Mouse (Mus musculus) liver, embryonic 13.5 days (tissue): Measurements from ENCODE around the gene Plcb1. TPM values are rescaled to one million over a fixed set of nuclear protein-coding genes. Genes with fewer than 3 reads are reported as not detected.
A peak's percentile ranks its signal among the peaks of the same experiment; 100 is the strongest.

Experiments
- ATAC-seq: fragments of 200-750 bp; cut with Nextera tagmentation; 2 replicates; pipeline ENCODE4 v1.8.0; 2017; ENCODE audit warnings: low read depth, mild to moderate bottlenecking, moderate number of reproducible peaks, moderate library complexity
- DNase-seq: peaks from one replicate; pipeline ENCODE4 v3.0.0; 2022
- H3K27ac ChIP-seq: fragments of 300-500 bp; sonication (generic); 2 replicates; pipeline ENCODE4 v1.5.1; 2015; ENCODE audit warnings: moderate library complexity, mild to moderate bottlenecking, inconsistent platforms
- H3K27me3 ChIP-seq: fragments of 300-500 bp; sonication (generic); 2 replicates; pipeline ENCODE4 v1.6.1; 2015; ENCODE audit warnings: mild to moderate bottlenecking, inconsistent platforms
- H3K36me3 ChIP-seq: fragments of 300-500 bp; sonication (generic); 2 replicates; pipeline ENCODE4 v1.6.1; 2015; ENCODE audit warnings: mild to moderate bottlenecking, inconsistent platforms
- H3K4me1 ChIP-seq: fragments of 300-500 bp; sonication (generic); replicated peaks from 2 replicates; pipeline ENCODE4 v1.6.1; 2015; ENCODE audit warnings: inconsistent platforms
- H3K4me2 ChIP-seq: fragments of 300-500 bp; sonication (generic); 2 replicates; pipeline ENCODE4 v1.6.1; 2015; ENCODE audit warnings: inconsistent platforms, mild to moderate bottlenecking, moderate library complexity
- H3K4me3 ChIP-seq: fragments of 300-500 bp; sonication (generic); replicated peaks from 2 replicates; pipeline ENCODE4 v1.5.1; 2015; ENCODE audit warnings: mild to moderate bottlenecking, inconsistent platforms
- H3K9ac ChIP-seq: fragments of 300-500 bp; sonication (generic); 2 replicates; pipeline ENCODE4 v1.6.1; 2015; ENCODE audit warnings: mild to moderate bottlenecking, inconsistent platforms
- H3K9me3 ChIP-seq: fragments of 300-500 bp; sonication (generic); replicated peaks from 2 replicates; pipeline ENCODE4 v1.6.1; 2016; ENCODE audit warnings: inconsistent platforms
- WGBS: fragments of 180-500 bp; shearing (Covaris S2); methylation state at CpG from one replicate; pipeline ENCODE4 v1.1.7; 2015; ENCODE audit not compliant: insufficient replicate concordance; 5-methylcytosine and 5-hydroxymethylcytosine counted together
- polyA plus RNA-seq: library from polyadenylated mRNA; unstranded; fragments of >200 nt; fragmentation: Nextera tagmentation; extraction: Ambion mirVana; gene quantifications from 2 replicates; pipeline ENCODE4 v1.2.1, GENCODE M21; 2015

The Plcb1 gene
- polyA plus RNA-seq, 1 experiment from 2014 or later = 2.4 TPM

DNA sequence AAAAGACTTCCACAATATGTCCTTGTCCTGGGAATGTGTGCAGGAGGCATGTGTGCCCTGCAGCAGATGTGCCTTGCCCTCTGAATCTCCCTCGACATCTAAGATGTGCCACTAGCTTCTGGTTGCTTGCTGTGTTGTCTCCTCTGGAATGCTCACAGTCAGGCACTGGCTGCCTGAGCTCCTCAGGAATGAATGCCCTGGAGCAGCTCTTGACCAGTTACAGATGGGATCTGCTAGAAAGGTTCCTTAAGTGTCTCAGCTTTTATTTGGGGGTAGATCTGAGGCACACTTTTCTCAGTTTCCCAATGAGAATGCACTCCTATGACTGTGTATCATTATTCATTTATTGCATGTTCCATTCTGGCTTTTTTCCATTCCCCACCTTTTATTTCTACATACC, 151.8 kb downstream of the Plcb1 start:
- Histone ChIP-seq H3K4me2 (no peak overlapping the region), H3K4me3 (no peak overlapping the region), H3K36me3 (no peaks in the 10 kb centered on the region), H3K9me3 (no peaks in the 10 kb centered on the region), H3K9ac (no peak overlapping the region), H3K4me1 (no peaks in the 10 kb centered on the region), H3K27me3 (no peaks in the 10 kb centered on the region), H3K27ac (no peak overlapping the region)
- DNase-seq (no peak), ATAC-seq (no peak)
- WGBS = 28% methylated on average over 1 of the region's 1 CpGs

DNA sequence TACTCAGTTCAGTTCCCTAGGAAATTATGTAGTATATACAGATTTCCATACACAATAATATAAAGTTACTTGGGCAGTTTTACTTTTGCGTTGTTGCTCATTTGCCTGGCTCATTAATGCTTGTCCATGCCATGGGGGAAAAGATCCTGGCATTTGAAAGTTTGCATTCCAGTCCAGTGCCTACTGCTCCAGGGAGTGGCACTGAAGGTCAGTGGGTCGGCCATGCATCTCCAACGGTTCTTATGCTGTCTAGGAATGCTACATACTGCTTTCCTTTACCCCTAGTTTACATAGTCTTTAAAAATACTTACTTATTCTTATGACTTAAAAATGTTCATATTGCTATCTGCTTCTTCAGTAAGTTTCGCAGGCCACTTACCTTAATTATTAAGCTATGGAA, 156.2 kb downstream of the Plcb1 start:
- no peaks in the 10 kb centered on the region for H3K27me3 ChIP-seq
- 68% methylated on average over 4 of the region's 4 CpGs for WGBS
- H3K9me3 ChIP-seq = no peaks in the 10 kb centered on the region
- H3K4me3 ChIP-seq = no peak overlapping the region
- no peak overlapping the region for H3K27ac ChIP-seq
- no peak overlapping the region for H3K9ac ChIP-seq
- DNase-seq (no peak), ATAC-seq (no peak)
- 0 out of 2 replicates have a peak, but pooled peaks cover 3% of the 10 kb centered on the region for H3K4me1 ChIP-seq
- no peak overlapping the region for H3K4me2 ChIP-seq
- H3K36me3 ChIP-seq = no peaks in the 10 kb centered on the region

DNA sequence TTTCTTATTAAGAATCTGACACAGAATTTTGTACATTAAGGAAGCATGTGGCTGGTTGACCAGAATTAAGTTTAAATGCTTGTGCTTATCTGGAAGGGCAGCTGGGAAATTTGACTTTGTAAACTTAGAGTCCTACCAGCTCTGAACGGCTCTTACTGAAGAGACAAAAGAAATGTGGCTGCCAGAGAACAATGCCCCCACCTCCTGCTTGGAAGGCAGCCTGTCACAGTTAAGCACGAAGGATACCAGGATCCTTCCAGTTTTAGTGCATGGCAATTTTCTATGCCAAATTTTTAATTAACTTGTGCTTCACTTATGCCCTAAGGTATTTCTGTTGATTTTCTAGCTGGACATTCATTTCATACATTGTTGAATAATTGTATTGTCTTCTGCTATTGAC, 157.1 kb downstream of the Plcb1 start:
- 41% methylated on average over 2 of the region's 2 CpGs for WGBS
- Histone ChIP-seq H3K4me2 (no peak overlapping the region), H3K27me3 (no peaks in the 10 kb centered on the region), H3K9ac (no peak overlapping the region), H3K27ac (no peak overlapping the region), H3K9me3 (no peaks in the 10 kb centered on the region), H3K4me1 (0 out of 2 replicates have a peak, but pooled peaks cover 3% of the 10 kb centered on the region), H3K36me3 (no peaks in the 10 kb centered on the region), H3K4me3 (no peak overlapping the region)
- ATAC-seq = no peak
- DNase-seq = no peak

DNA sequence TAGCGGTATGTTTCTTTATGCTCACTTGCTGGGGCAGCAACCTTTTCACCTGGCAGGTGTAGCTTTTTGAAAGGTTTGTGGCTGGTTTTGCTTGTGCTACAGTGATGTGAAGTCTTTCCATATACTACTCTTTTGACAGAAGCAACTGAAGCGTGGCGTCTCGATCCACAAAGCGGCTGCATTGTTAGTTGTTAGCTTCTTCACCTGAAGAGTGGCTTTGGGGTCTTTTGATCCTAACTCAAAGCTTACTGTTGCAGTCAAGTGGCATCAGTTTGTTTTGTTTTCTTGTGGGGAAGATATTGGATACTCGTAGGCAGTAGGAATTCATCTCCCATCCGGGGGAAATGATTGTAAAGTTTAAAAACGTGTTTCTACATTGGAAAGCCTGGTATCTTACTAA, 160.5 kb downstream of the Plcb1 start:
- DNase-seq (no peak), ATAC-seq (no peak)
- Histone ChIP-seq H3K4me3 (no peak overlapping the region), H3K9ac (no peak overlapping the region), H3K36me3 (no peaks in the 10 kb centered on the region), H3K9me3 (no peaks in the 10 kb centered on the region), H3K4me2 (no peak overlapping the region), H3K27me3 (no peaks in the 10 kb centered on the region), H3K4me1 (0 out of 2 replicates have a peak, but pooled peaks cover 3% of the 10 kb centered on the region), H3K27ac (no peak overlapping the region)
- 73% methylated on average over 8 of the region's 8 CpGs for WGBS

DNA sequence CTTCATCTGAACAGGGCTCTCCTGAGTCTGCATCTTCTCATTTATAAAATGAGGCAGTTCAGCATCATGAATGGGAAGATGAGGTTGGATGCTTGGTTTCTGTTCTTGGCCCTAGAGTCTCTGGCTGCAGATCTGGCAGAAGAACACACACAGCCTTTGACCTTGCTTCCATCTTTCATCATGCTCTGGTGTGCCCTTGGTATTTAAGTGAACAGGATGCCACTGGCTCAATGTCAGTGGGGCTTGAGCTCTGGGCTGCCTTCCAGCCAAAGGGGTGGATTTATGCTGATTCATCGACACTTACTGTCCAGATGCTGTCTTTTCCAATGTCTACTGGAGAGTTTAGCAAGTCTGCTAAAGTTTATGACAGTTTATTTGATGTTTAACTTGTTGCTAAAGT, 161.0 kb downstream of the Plcb1 start:
- no peaks in the 10 kb centered on the region for H3K9me3 ChIP-seq
- H3K27me3 ChIP-seq = no peaks in the 10 kb centered on the region
- no peak for DNase-seq
- 0 out of 2 replicates have a peak, but pooled peaks cover 3% of the 10 kb centered on the region for H3K4me1 ChIP-seq
- H3K4me3 ChIP-seq = no peak overlapping the region
- whole genome bisulfite sequencing = 72% methylated on average over 1 of the region's 1 CpGs
- ATAC-seq = no peak
- no peak overlapping the region for H3K27ac ChIP-seq
- no peak overlapping the region for H3K4me2 ChIP-seq
- H3K9ac ChIP-seq = no peak overlapping the region
- H3K36me3 ChIP-seq = no peaks in the 10 kb centered on the region

DNA sequence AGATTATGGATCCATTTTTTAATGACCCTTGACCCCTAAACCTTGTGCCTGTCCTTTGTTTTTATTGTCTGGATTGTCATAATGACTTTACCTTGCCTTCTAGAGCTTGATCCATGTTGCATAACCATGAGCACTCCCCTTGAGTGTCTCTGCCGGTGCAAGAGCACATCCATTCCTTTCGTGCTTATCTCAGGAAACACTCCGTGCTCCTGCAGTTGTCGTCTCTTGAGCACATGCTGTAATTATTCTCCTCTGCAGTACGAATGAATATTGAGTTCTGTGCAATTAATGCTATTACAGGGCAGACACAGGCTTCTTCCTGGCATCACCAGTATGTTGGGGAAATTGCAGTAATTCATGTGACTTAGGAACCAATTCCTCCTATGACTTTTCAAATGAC, 166.2 kb downstream of the Plcb1 start:
- Histone ChIP-seq H3K36me3 (no peaks in the 10 kb centered on the region), H3K9me3 (no peaks in the 10 kb centered on the region), H3K4me3 (no peak overlapping the region), H3K9ac (no peak overlapping the region), H3K27me3 (no peaks in the 10 kb centered on the region), H3K4me1 (no peaks in the 10 kb centered on the region), H3K4me2 (no peak overlapping the region), H3K27ac (no peak overlapping the region)
- 26% methylated on average over 5 of the region's 5 CpGs for WGBS
- no peak for DNase-seq
- no peak for ATAC-seq

DNA sequence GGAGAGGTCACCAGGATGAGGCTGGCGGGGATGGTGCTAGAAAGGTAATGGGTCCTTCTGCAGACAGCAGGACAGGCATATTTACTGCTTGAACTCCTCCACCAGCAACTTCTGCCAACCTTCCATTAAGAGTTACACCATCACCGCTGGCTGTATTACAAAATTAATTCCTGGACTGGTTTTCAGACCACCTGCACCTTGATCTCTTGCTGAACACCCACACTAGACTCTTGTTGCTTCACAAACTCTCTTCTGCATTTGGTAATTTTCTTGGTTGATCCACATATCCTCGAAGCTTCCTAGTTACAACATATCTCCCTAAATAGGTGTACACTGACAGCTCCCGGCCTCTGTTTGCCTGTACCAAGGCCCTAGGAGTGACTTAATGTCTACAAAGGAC, 170.6 kb downstream of the Plcb1 start:
- no peaks in the 10 kb centered on the region for H3K9me3 ChIP-seq
- no peaks in the 10 kb centered on the region for H3K36me3 ChIP-seq
- H3K4me2 ChIP-seq = no peak overlapping the region
- ATAC-seq (no peak), DNase-seq (no peak)
- no peak overlapping the region for H3K9ac ChIP-seq
- H3K27ac ChIP-seq = no peak overlapping the region
- H3K4me1 ChIP-seq = no peaks in the 10 kb centered on the region
- 67% methylated on average over 4 of the region's 4 CpGs for WGBS
- no peaks in the 10 kb centered on the region for H3K27me3 ChIP-seq
- H3K4me3 ChIP-seq = no peak overlapping the region

DNA sequence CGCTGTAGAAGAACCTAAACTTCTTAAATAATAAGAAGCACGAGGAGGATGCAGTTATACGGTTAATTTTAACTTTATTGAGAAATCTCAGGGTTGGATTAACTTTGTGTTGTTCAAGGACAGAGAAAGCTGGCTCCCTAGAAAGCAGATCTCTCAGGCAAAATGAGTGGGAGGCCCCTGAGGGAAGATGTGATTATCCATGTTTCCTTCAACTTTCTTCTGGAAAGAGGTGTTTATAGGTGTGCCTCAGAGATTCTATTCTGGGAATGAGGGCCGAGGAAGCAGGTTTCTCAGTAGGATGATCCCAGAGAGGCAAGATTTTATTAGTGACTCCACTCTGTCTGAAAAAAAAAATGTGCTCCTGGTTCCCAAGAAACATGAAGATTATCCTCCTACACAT, 180.3 kb downstream of the Plcb1 start:
- no peak overlapping the region for H3K4me3 ChIP-seq
- no peaks in the 10 kb centered on the region for H3K27me3 ChIP-seq
- DNase-seq (no peak), ATAC-seq (no peak)
- no peak overlapping the region for H3K27ac ChIP-seq
- H3K4me2 ChIP-seq = no peak overlapping the region
- no peak overlapping the region for H3K9ac ChIP-seq
- WGBS = 61% methylated on average over 4 of the region's 4 CpGs
- H3K4me1 ChIP-seq = no peaks in the 10 kb centered on the region
- no peaks in the 10 kb centered on the region for H3K36me3 ChIP-seq
- H3K9me3 ChIP-seq = no peaks in the 10 kb centered on the region

DNA sequence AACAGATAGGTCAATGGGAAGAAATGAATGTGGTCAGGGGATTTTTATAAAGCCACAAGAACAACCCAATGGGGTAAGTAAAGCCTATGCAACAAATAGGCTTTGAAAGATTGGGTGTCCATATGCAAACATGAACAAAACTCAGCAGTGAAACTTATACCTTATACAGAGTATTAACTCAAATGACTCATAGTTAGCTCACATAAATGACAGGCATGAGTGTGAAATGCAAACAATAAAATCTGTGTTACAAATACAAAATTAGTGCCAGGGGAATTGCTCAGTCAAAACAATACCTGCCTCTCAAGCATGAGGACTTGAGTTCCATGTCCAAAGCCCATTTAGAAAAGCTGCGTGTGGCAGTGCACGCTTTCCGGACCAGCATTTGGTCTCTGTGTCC, 182.5 kb downstream of the Plcb1 start:
- ATAC-seq (no peak), DNase-seq (no peak)
- Histone ChIP-seq H3K27me3 (no peaks in the 10 kb centered on the region), H3K4me1 (no peaks in the 10 kb centered on the region), H3K4me2 (no peak overlapping the region), H3K9ac (no peak overlapping the region), H3K4me3 (no peak overlapping the region), H3K27ac (no peak overlapping the region), H3K36me3 (no peaks in the 10 kb centered on the region), H3K9me3 (no peaks in the 10 kb centered on the region)
- 82% methylated on average over 3 of the region's 3 CpGs for WGBS

DNA sequence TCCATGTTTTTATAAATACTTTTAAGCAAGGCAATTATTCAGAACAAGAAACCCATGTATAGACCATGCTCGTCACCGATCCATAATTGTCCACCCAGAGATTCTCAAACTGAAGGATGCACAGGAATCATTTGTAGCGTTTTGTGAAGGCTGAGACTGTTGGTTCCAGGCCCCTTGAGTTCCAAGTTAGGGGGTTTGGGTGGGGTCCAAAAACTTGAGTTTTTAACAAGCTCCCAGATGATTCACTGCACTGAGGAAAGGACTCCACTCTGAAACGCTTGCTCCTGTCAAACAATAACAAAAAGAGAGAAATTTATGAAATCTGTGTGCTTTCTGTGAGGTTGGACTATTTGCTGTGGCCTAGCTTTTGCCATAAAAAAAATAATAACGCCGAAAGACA, 186.5 kb downstream of the Plcb1 start:
- ATAC-seq = no peak
- no peaks in the 10 kb centered on the region for H3K36me3 ChIP-seq
- H3K4me3 ChIP-seq = no peak overlapping the region
- H3K9ac ChIP-seq = no peak overlapping the region
- DNase-seq = no peak
- no peak overlapping the region for H3K27ac ChIP-seq
- H3K27me3 ChIP-seq = no peaks in the 10 kb centered on the region
- WGBS = 70% methylated on average over 6 of the region's 6 CpGs
- H3K9me3 ChIP-seq = no peaks in the 10 kb centered on the region
- H3K4me2 ChIP-seq = no peak overlapping the region
- no peaks in the 10 kb centered on the region; the same call in 1 of the 2 replicates for H3K4me1 ChIP-seq

DNA sequence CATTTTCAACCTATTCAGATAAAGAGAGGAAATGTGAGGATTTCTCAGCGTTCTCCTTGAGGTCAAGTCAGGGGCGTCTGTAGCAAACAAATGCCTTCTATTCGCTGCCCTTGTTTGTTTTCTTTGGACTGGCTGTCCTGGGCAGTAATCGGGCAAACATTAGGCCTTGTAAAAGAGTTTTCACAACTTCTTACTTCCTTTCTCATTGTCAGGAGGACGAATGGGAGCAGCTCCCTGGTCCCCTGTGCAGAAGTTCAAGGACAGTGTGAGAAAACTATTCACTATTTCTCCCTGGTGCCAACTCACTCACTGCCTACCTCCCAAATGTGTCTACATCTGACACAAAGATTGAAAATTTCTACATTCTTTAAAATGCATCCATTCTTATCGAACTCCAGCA, 188.8 kb downstream of the Plcb1 start:
- no peak for ATAC-seq
- 29% methylated on average over 6 of the region's 6 CpGs for WGBS
- no peaks in the 10 kb centered on the region; the same call in 1 of the 2 replicates for H3K4me1 ChIP-seq
- no peak for DNase-seq
- H3K9ac ChIP-seq = no peak overlapping the region
- no peak overlapping the region for H3K27ac ChIP-seq
- no peak overlapping the region for H3K4me2 ChIP-seq
- H3K4me3 ChIP-seq = no peak overlapping the region
- H3K27me3 ChIP-seq = no peaks in the 10 kb centered on the region
- no peaks in the 10 kb centered on the region for H3K36me3 ChIP-seq
- no peaks in the 10 kb centered on the region for H3K9me3 ChIP-seq

DNA sequence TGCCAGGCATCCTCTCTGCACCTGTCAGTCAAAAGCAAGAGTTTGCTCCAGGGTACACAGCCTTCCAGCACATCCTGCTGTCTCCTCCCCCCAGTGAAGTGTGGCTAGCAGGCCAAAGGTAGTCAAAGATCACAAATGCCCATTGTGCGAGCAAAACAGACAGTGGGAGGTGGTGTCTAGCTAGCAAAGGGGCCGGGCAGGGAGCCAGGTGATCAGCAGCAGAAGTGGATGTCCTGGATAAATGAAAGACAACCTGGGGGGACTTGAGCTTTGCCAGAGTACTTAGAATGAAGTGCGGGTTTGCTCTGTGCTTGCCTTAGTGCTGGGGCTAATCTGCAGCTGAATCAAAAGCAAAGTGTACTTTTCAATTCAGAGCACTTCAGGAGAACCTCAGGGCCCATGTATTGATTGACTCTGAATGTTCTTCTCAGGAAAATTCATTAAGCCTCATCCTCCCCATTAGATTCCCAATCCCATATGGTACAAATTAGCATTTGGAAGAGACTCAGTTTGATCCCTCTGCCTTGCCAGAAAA, 191.0 kb downstream of the Plcb1 start:
- Histone ChIP-seq H3K9ac (no peak overlapping the region), H3K36me3 (no peaks in the 10 kb centered on the region), H3K4me1 (no peaks in the 10 kb centered on the region; the same call in 1 of the 2 replicates), H3K9me3 (no peaks in the 10 kb centered on the region), H3K27ac (no peak overlapping the region), H3K4me3 (no peak overlapping the region), H3K27me3 (no peaks in the 10 kb centered on the region), H3K4me2 (no peak overlapping the region)
- 47% methylated on average over 3 of the region's 3 CpGs for WGBS
- 0 out of 2 replicates have a peak, but pooled peaks have one; percentile 45 for ATAC-seq
- DNase-seq = no peak
